In the genomic region with DNA sequence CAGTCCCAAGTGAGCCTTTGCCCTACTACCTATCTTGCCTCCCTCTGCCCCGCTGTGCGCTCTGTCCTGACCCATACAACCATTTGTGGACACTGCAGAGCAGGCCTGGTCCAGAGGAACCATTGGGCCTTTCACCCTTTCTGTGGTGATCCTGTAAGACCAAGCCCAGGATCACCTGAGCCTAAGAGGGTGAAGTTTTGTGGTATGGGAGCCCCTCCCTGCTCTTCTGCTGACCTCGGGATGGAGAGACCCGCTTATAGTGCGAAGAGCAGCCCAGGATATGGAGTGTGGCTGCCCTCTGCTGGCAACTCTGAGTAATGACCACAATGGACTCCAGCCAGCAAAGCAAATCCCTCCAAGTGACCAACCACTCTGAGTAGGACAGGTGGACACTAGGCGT, we compare ENCODE assay signal across 9 mouse cellular contexts. TPM values are rescaled to one million over a fixed set of nuclear protein-coding genes. Genes with fewer than 3 reads are reported as not detected.
DNase-seq lines count a peak whose midpoint lies in the region; ATAC-seq and TF ChIP-seq lines count a peak whose summit lies in the region.
"Had no signal": no experiment of that assay in that cellular context is flagged by ENCODE, and none has a peak within 500 bp of the region (broad histone marks: within the 10 kb centered on the region; RNA-seq: fewer than 3 reads in every experiment).

No protein-coding gene starts in this region.

- H3K4me2 ChIP-seq in midbrain, embryonic 11.5 days: no peak overlapping the region
- no peak overlapping the region for H3K4me2 ChIP-seq in stomach, embryonic 15.5 days
- H3K4me2 ChIP-seq: embryonic facial prominence, embryonic 15.5 days had no signal

- peak; percentile 61; the same call in 1 of the 2 replicates for ATAC-seq in midbrain, embryonic 11.5 days (ENCODE audit: low FRiP score)
- ATAC-seq in stomach, embryonic 15.5 days (ENCODE audit: insufficient read depth, low FRiP score, low read depth): peak; percentile 41; the same call in 1 of the 2 replicates

- intact Hi-C loops in left cerebral cortex, postnatal 36 days (cut with DNase I): loop anchor here (5.0 to 10.0 kb wide), 2 partner anchors 498 to 661 kb away; a partner anchor contains a TSS

- no peaks in the 10 kb centered on the region for H3K4me1 ChIP-seq in testis, adult 2 months (ENCODE audit: control insufficient read depth, insufficient read depth, low read length)
- H3K4me1 ChIP-seq in midbrain, embryonic 11.5 days (ENCODE audit: control insufficient read depth, insufficient read depth, low read length): no peaks in the 10 kb centered on the region; the same call in 1 of the 2 replicates
- no peaks in the 10 kb centered on the region for H3K4me1 ChIP-seq in stomach, embryonic 15.5 days

- WGBS in midbrain, embryonic 11.5 days: 35% methylated on average over 6 of the region's 6 CpGs
- 32% methylated on average over 6 of the region's 6 CpGs for WGBS in stomach, embryonic 15.5 days

- DNase-seq in testis, postnatal 14 days (ENCODE audit: low spot score): no peak
- peak; percentile 78 for DNase-seq in cerebellum, adult 9-10 months
- peak; percentile 83 for DNase-seq in forelimb bud, embryonic 11.5 days (ENCODE audit: low read depth, low spot score)
- DNase-seq in hindlimb bud, embryonic 11.5 days (ENCODE audit: extremely low spot score, low read depth, low spot score): peak; percentile 60
- peak; percentile 23 to 31 for DNase-seq in left cerebral cortex, postnatal 36 days (ENCODE audit: low spot score in 2 of 2)
- peak; percentile 95 for DNase-seq in midbrain, embryonic 11.5 days (ENCODE audit: low spot score, missing footprints)

- H3K36me3 ChIP-seq in testis, adult 2 months (ENCODE audit: control insufficient read depth, insufficient read depth, low read length): no peaks in the 10 kb centered on the region
- no peaks in the 10 kb centered on the region for H3K36me3 ChIP-seq in midbrain, embryonic 11.5 days (ENCODE audit: control insufficient read depth, insufficient read depth, low read length)
- no peaks in the 10 kb centered on the region for H3K36me3 ChIP-seq in stomach, embryonic 15.5 days
- H3K36me3 ChIP-seq: embryonic facial prominence, embryonic 15.5 days had no signal

- TF ChIP-seq POLR2A in testis, adult 2 months (IDR thresholded peaks at IDR 0.05; ENCODE audit: control insufficient read depth, low read depth, low read length): no peak

- peak; percentile 89 for TF ChIP-seq CTCF in testis, adult 2 months (IDR thresholded peaks at IDR 0.05; ENCODE audit: control insufficient read depth, insufficient read depth, insufficient replicate concordance, low read depth, low read length)

- no peak overlapping the region for H3K27ac ChIP-seq in testis, adult 2 months (ENCODE audit: control insufficient read depth, insufficient read depth, low read depth, low read length)
- no peak overlapping the region for H3K27ac ChIP-seq in midbrain, embryonic 11.5 days (ENCODE audit: low read depth, low read length)
- no peak overlapping the region for H3K27ac ChIP-seq in stomach, embryonic 15.5 days
- H3K27ac ChIP-seq: embryonic facial prominence, embryonic 15.5 days had no signal

- no peak overlapping the region for H3K4me3 ChIP-seq in testis, adult 2 months (ENCODE audit: control insufficient read depth, low read depth, low read length)
- H3K4me3 ChIP-seq in midbrain, embryonic 11.5 days (ENCODE audit: low read depth, low read length): no peak overlapping the region
- no peak overlapping the region for H3K4me3 ChIP-seq in stomach, embryonic 15.5 days (replicated peaks)
- H3K4me3 ChIP-seq: embryonic facial prominence, embryonic 15.5 days had no signal

- H3K27me3 ChIP-seq in testis, adult 2 months (ENCODE audit: control insufficient read depth, insufficient read depth, low read length): no peaks in the 10 kb centered on the region
- H3K27me3 ChIP-seq in midbrain, embryonic 11.5 days (ENCODE audit: control insufficient read depth, insufficient read depth, low read length): no peaks in the 10 kb centered on the region; the same call in 1 of the 2 replicates
- no peaks in the 10 kb centered on the region for H3K27me3 ChIP-seq in stomach, embryonic 15.5 days (replicated peaks)

- H3K9me3 ChIP-seq in midbrain, embryonic 11.5 days (ENCODE audit: control insufficient read depth, low read length): no peaks in the 10 kb centered on the region
- H3K9me3 ChIP-seq in stomach, embryonic 15.5 days: no peaks in the 10 kb centered on the region
- H3K9me3 ChIP-seq: embryonic facial prominence, embryonic 15.5 days had no signal

- H3K9ac ChIP-seq in midbrain, embryonic 11.5 days (ENCODE audit: low read length): no peak overlapping the region
- H3K9ac ChIP-seq in stomach, embryonic 15.5 days: no peak overlapping the region
- H3K9ac ChIP-seq: embryonic facial prominence, embryonic 15.5 days had no signal

RNA-seq across cellular contexts. Expression of a gene that starts 11.6 kb away (rescaled TPM):
- 19.9 and 27.8 TPM in 2 replicates for polyA plus RNA-seq in testis, adult 2 months (2012; rRNA removed)
- 1 to 10 TPM; 3.1 to 3.6 TPM for total RNA-seq in left cerebral cortex, postnatal 36 days (2021)
- 0.25 and 0.31 TPM in 2 replicates for polyA plus RNA-seq in midbrain, embryonic 11.5 days (2014; fragmentation: Nextera tagmentation; extraction: Ambion mirVana)
- polyA plus RNA-seq in stomach, embryonic 15.5 days (2015; fragmentation: Nextera tagmentation; extraction: Ambion mirVana): 0.08 and 0.17 TPM in 2 replicates

RNA-seq across cellular contexts. Expression of a gene that starts 43.7 kb away (rescaled TPM):
- polyA plus RNA-seq in testis, adult 2 months (2012; rRNA removed): 111 and 124 TPM in 2 replicates
- under 1 TPM; 0.49 to 1.00 TPM for total RNA-seq in left cerebral cortex, postnatal 36 days (2021)
- 0.29 and 0.56 TPM in 2 replicates for polyA plus RNA-seq in midbrain, embryonic 11.5 days (2014; fragmentation: Nextera tagmentation; extraction: Ambion mirVana)
- polyA plus RNA-seq in stomach, embryonic 15.5 days (2015; fragmentation: Nextera tagmentation; extraction: Ambion mirVana): 0.21 and 0.23 TPM in 2 replicates

Comparison
In these comparisons a context has a peak if more than half of its experiments do, and no peak if none do; other contexts are left out.
1. RNA of a gene that starts 11.6 kb away (polyA plus RNA-seq): 19.9 to 27.8 TPM in testis, adult 2 months; 0.25 to 0.31 TPM in midbrain, embryonic 11.5 days and 0.08 to 0.17 TPM in stomach, embryonic 15.5 days; every median in the first group is over 10 times any median in the second.
2. RNA of a gene that starts 43.7 kb away (polyA plus RNA-seq): 111 to 124 TPM in testis, adult 2 months; 0.29 to 0.56 TPM in midbrain, embryonic 11.5 days and 0.21 to 0.23 TPM in stomach, embryonic 15.5 days; every median in the first group is over 10 times any median in the second.